Mouse (Mus musculus): ENCODE measurements around the gene Faap20.

GRCm38 (mm10) chr4:155243233-155243632, 6.4 kb upstream of the Faap20 start:
- TF ChIP-seq CTCF (IDR thresholded peaks at IDR 0.05; ENCODE audit: borderline replicate concordance, extremely low read depth, insufficient read depth, insufficient read length) (no peak), POLR2A (IDR thresholded peaks at IDR 0.05; ENCODE audit: borderline replicate concordance, extremely low read depth, insufficient read depth, insufficient read length, poor library complexity, severe bottlenecking) (no peak)

All from brain, embryonic 14.5 days (tissue).